Comparison of ENCODE assay signal across 9 mouse cellular contexts in the genomic region with DNA sequence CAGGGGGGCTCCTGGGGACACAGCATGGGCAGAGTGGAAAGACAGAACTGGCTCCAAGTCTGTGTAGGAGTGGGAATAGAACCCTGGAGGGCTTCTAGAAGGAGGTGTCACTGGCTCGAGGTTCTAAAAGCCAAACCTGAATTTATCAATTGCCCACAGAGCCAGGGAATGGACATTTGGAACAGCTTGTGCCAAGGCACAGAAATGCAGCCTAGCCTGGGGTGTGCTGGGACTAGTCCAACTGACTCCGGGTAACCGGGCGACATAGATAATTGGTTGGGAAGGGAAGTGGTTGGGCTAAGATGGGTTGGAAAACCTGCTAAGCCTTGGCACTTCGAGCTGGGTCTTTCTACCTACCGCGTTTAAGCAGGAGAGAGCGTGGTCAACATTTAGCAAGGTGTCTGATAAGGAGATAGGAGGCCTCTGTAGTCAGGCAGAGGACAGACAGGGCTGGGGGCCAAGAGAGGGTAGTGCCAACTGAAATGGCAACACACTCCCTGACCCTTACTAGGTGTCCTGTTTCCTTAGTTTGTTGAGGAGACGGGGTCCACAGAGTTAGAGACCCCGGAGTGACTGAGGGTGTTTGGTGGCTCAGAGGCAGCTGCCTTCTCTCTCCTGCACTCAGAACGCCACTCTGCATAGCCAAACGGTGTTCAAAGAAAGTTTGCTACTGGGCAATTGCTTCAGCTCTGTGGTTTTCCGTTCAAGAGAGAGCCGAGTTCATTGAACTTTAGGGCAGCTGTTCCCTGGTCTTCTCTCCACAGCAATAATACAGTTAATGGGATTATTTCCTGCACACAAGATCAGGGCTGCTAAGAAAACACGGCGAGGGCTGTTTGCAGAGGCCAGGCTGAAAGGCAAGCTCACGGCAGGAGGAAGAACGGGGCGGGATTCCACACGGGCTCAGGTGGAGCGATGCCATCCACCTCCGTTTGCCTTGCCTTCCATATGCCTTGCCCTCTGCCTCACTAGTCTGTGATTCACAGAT.
DNase-seq lines count a peak whose midpoint lies in the region; ATAC-seq and TF ChIP-seq lines count a peak whose summit lies in the region.
"Had no signal": no experiment of that assay in that cellular context is flagged by ENCODE, and none has a peak within 500 bp of the region (broad histone marks: within the 10 kb centered on the region; RNA-seq: fewer than 3 reads in every experiment).

No protein-coding gene starts in this region.

- no peak for TF ChIP-seq CTCF in liver, postnatal 0 days (IDR thresholded peaks at IDR 0.05; ENCODE audit: low read depth)

- 0 out of 2 replicates have a peak overlapping the region, but pooled peaks have one; percentile 11 for H3K27ac ChIP-seq in liver, postnatal 0 days (ENCODE audit: low read depth)
- no peak overlapping the region for H3K27ac ChIP-seq in liver, embryonic 11.5 days (ENCODE audit: low read depth, low read length)
- H3K27ac ChIP-seq in embryonic facial prominence, embryonic 13.5 days: 0 out of 2 replicates have a peak overlapping the region, but pooled peaks have one; percentile 28
- H3K27ac ChIP-seq in kidney, embryonic 16.5 days (ENCODE audit: low read length): peak overlapping the region; percentile 35; the same call in 1 of the 2 replicates

- H3K4me1 ChIP-seq in liver, postnatal 0 days (ENCODE audit: insufficient read depth): peaks cover 18% of the 10 kb centered on the region
- H3K4me1 ChIP-seq in liver, embryonic 11.5 days (replicated peaks; ENCODE audit: control insufficient read depth, insufficient read depth, low read length): 0 out of 2 replicates have a peak, but pooled peaks cover 7% of the 10 kb centered on the region
- peaks cover 46% of the 10 kb centered on the region for H3K4me1 ChIP-seq in embryonic facial prominence, embryonic 13.5 days
- peaks cover 40% of the 10 kb centered on the region for H3K4me1 ChIP-seq in kidney, embryonic 16.5 days (ENCODE audit: insufficient read depth, low read length)

- H3K9me3 ChIP-seq in liver, postnatal 0 days (ENCODE audit: low read length): no peaks in the 10 kb centered on the region
- H3K9me3 ChIP-seq in liver, embryonic 11.5 days (ENCODE audit: control insufficient read depth, low read length): no peaks in the 10 kb centered on the region
- no peaks in the 10 kb centered on the region; the same call in 1 of the 2 replicates for H3K9me3 ChIP-seq in embryonic facial prominence, embryonic 13.5 days
- H3K9me3 ChIP-seq in kidney, embryonic 16.5 days (ENCODE audit: low read length): 0 out of 2 replicates have a peak, but pooled peaks cover 6% of the 10 kb centered on the region

- H3K4me3 ChIP-seq in liver, postnatal 0 days (ENCODE audit: low read depth, low read length): peak overlapping the region; percentile 8; the same call in 1 of the 2 replicates
- H3K4me3 ChIP-seq in liver, embryonic 11.5 days (ENCODE audit: low read depth, low read length): no peak overlapping the region
- no peak overlapping the region for H3K4me3 ChIP-seq in embryonic facial prominence, embryonic 13.5 days
- H3K4me3 ChIP-seq in kidney, embryonic 16.5 days (ENCODE audit: low read length): no peak overlapping the region

- WGBS in liver, postnatal 0 days (ENCODE audit: insufficient replicate concordance): 20% methylated on average over 22 of the region's 22 CpGs
- WGBS in liver, embryonic 11.5 days: 34% methylated on average over 22 of the region's 22 CpGs
- 40% methylated on average over 22 of the region's 22 CpGs for WGBS in embryonic facial prominence, embryonic 13.5 days
- WGBS in kidney, embryonic 16.5 days: 34% methylated on average over 22 of the region's 22 CpGs

- no peak for TF ChIP-seq EP300 in liver, postnatal 0 days (IDR thresholded peaks at IDR 0.05; ENCODE audit: low read depth)

- ATAC-seq in liver, postnatal 0 days: peak; percentile 40
- no peak for ATAC-seq in liver, embryonic 11.5 days (replicated peaks; ENCODE audit: low FRiP score)
- no peak for ATAC-seq in embryonic facial prominence, embryonic 13.5 days (ENCODE audit: insufficient number of reproducible peaks, insufficient read depth, low FRiP score, low TSS enrichment, low read depth)
- ATAC-seq in kidney, embryonic 16.5 days (ENCODE audit: low FRiP score, low TSS enrichment): no peak; the same call in 1 of the 2 replicates

- no peaks in the 10 kb centered on the region for H3K36me3 ChIP-seq in liver, postnatal 0 days (replicated peaks; ENCODE audit: insufficient read depth, low read length)
- H3K36me3 ChIP-seq in liver, embryonic 11.5 days (ENCODE audit: control insufficient read depth, insufficient read depth, low read length): no peaks in the 10 kb centered on the region
- H3K36me3 ChIP-seq in embryonic facial prominence, embryonic 13.5 days: no peaks in the 10 kb centered on the region
- no peaks in the 10 kb centered on the region for H3K36me3 ChIP-seq in kidney, embryonic 16.5 days (ENCODE audit: insufficient read depth, low read length)

- no peak overlapping the region for H3K9ac ChIP-seq in liver, postnatal 0 days (replicated peaks)
- H3K9ac ChIP-seq in liver, embryonic 11.5 days (ENCODE audit: low read depth, low read length): no peak overlapping the region
- no peak overlapping the region for H3K9ac ChIP-seq in embryonic facial prominence, embryonic 13.5 days
- H3K9ac ChIP-seq in kidney, embryonic 16.5 days (replicated peaks; ENCODE audit: low read length): 0 out of 2 replicates have a peak overlapping the region, but pooled peaks have one; percentile 18

- no peak for DNase-seq in liver, postnatal 0 days
- no peak for DNase-seq in liver, embryonic 11.5 days (ENCODE audit: low spot score)
- DNase-seq in retina, postnatal 1 day: peak; percentile 81
- DNase-seq in thymus, postnatal 25 days: no peak
- no peak for DNase-seq in left cerebral cortex, adult 9 months (ENCODE audit: low spot score in 2 of 2)
- DNase-seq in right cerebral cortex, postnatal 14 days: no peak
- DNase-seq: heart, postnatal 4 days had no signal

- H3K27me3 ChIP-seq in liver, postnatal 0 days (ENCODE audit: insufficient read depth, low read length): peaks cover 11% of the 10 kb centered on the region; the same call in 1 of the 2 replicates
- H3K27me3 ChIP-seq in liver, embryonic 11.5 days (replicated peaks; ENCODE audit: control insufficient read depth, insufficient read depth, low read length): peaks cover 34% of the 10 kb centered on the region
- peaks cover 34% of the 10 kb centered on the region for H3K27me3 ChIP-seq in embryonic facial prominence, embryonic 13.5 days
- peaks cover 16% of the 10 kb centered on the region; the same call in 1 of the 2 replicates for H3K27me3 ChIP-seq in kidney, embryonic 16.5 days (ENCODE audit: insufficient read depth, low read length)

- H3K4me2 ChIP-seq in liver, postnatal 0 days (ENCODE audit: low read depth, low read length): peak overlapping the region; percentile 33
- H3K4me2 ChIP-seq in liver, embryonic 11.5 days: no peak overlapping the region
- 0 out of 2 replicates have a peak overlapping the region, but pooled peaks have one; percentile 16 for H3K4me2 ChIP-seq in embryonic facial prominence, embryonic 13.5 days
- H3K4me2 ChIP-seq in kidney, embryonic 16.5 days (replicated peaks; ENCODE audit: low read depth, low read length): peak overlapping the region; percentile 11; the same call in 1 of the 2 replicates
